ENCODE assay signal across 15 mouse cellular contexts in the genomic region with DNA sequence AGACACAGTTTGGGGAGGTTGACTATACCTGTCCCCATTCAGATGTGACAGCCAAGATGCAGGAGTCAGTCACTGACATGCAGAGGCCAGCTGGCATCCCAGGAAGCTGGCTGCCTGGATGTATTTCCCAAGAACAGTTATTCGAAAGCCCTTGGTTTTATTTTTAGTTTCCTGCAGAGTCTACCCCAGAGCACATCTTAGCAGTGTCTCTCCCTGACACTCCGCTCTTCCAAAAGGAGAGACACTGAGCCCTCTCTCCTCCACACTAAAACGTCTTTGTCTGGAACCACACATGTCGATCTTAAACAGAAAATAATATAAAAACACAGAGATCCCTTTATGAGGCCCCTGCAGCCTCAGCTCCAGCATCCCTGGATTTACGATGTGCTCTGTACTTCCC. TPM values are rescaled to one million over a fixed set of nuclear protein-coding genes. Genes with fewer than 3 reads are reported as not detected.
"Had no signal": no experiment of that assay in that cellular context is flagged by ENCODE, and none has a peak within 500 bp of the region (broad histone marks: within the 10 kb centered on the region; RNA-seq: fewer than 3 reads in every experiment).

No protein-coding gene starts in this region.

- H3K9ac ChIP-seq: liver, embryonic 14.5 days; neural tube, embryonic 15.5 days had no signal

- H3K36me3 ChIP-seq: midbrain, embryonic 10.5 days; neural tube, embryonic 15.5 days had no signal

- DNase-seq: kidney, adult 11 months; kidney, adult 9 months; kidney, postnatal 10 days; kidney, postnatal 4 days; lung, adult 2 months; lung, postnatal 4 days; midbrain, embryonic 14.5 days; thymus, postnatal 36 days had no signal

- H3K9me3 ChIP-seq: midbrain, embryonic 10.5 days; neural tube, embryonic 15.5 days had no signal

- ATAC-seq: lung, postnatal 0 days had no signal

- H3K27ac ChIP-seq: layer of hippocampus, adult 2 months; liver, embryonic 14.5 days; midbrain, embryonic 10.5 days; neural tube, embryonic 15.5 days had no signal

- H3K4me2 ChIP-seq: neural tube, embryonic 15.5 days had no signal

- H3K4me1 ChIP-seq: midbrain, embryonic 10.5 days; neural tube, embryonic 15.5 days had no signal

- H3K4me3 ChIP-seq: layer of hippocampus, adult 2 months; midbrain, embryonic 10.5 days; myocyte; neural tube, embryonic 15.5 days had no signal

- H3K27me3 ChIP-seq: neural tube, embryonic 15.5 days had no signal

RNA-seq across cellular contexts. Expression of a gene that starts 44.9 kb away (rescaled TPM):
- polyA plus RNA-seq: liver, adult 2 months; liver, embryonic 14.5 days had no signal
